Mouse (Mus musculus) stomach, embryonic 15.5 days (tissue): Measurements from ENCODE around the gene Pigz. TPM values are rescaled to one million over a fixed set of nuclear protein-coding genes. Genes with fewer than 3 reads are reported as not detected.
"Not testable (repeated sequence)": the region's sequence is repeated elsewhere in the genome, so short reads cannot be mapped to it uniquely, and the experiment has no call there.

ENCODE experiments used
- ATAC-seq: fragments of 200-750 bp; cut with Nextera tagmentation; 2 replicates; pipeline ENCODE4 v1.8.0; 2017; ENCODE audit warnings: low read depth, moderate number of reproducible peaks, moderate TSS enrichment; ENCODE audit not compliant: insufficient read depth, low FRiP score
- H3K27ac ChIP-seq: fragments of 300-500 bp; sonication (generic); 2 replicates; pipeline ENCODE4 v1.5.1; 2015; ENCODE audit warnings: mild to moderate bottlenecking, inconsistent platforms
- H3K27me3 ChIP-seq: fragments of 300-500 bp; sonication (generic); replicated peaks from 2 replicates; pipeline ENCODE4 v1.6.1; 2015; ENCODE audit warnings: inconsistent platforms
- H3K36me3 ChIP-seq: fragments of 300-500 bp; sonication (generic); 2 replicates; pipeline ENCODE4 v1.6.1; 2015; ENCODE audit warnings: inconsistent platforms
- H3K4me1 ChIP-seq: fragments of 300-500 bp; sonication (generic); 2 replicates; pipeline ENCODE4 v1.6.1; 2015; ENCODE audit warnings: inconsistent platforms
- H3K4me2 ChIP-seq: fragments of 300-500 bp; sonication (generic); 2 replicates; pipeline ENCODE4 v1.6.1; 2015; ENCODE audit warnings: mild to moderate bottlenecking, inconsistent platforms
- H3K4me3 ChIP-seq: fragments of 300-500 bp; sonication (generic); replicated peaks from 2 replicates; pipeline ENCODE4 v1.5.1; 2015; ENCODE audit warnings: inconsistent platforms
- H3K9ac ChIP-seq: fragments of 300-500 bp; sonication (generic); 2 replicates; pipeline ENCODE4 v1.6.1; 2015; ENCODE audit warnings: inconsistent platforms
- H3K9me3 ChIP-seq: fragments of 300-500 bp; sonication (generic); 2 replicates; pipeline ENCODE4 v1.6.1; 2016; ENCODE audit warnings: inconsistent platforms
- WGBS: fragments of 180-500 bp; shearing (Covaris S2); methylation state at CpG from one replicate; pipeline ENCODE4 v1.1.7; 2015; 5-methylcytosine and 5-hydroxymethylcytosine counted together
- polyA plus RNA-seq: library from polyadenylated mRNA; unstranded; fragments of >200 nt; fragmentation: Nextera tagmentation; extraction: Ambion mirVana; gene quantifications from 2 replicates; pipeline ENCODE4 v1.2.1, GENCODE M21; 2015

Pigz gene
- polyA plus RNA-seq, 1 experiment from 2014 or later, result 0.51 TPM

- no peaks in the 10 kb centered on the region for H3K9me3 ChIP-seq
- no peak overlapping the region for H3K27ac ChIP-seq
- peaks cover 30% of the 10 kb centered on the region for H3K27me3 ChIP-seq
- WGBS, result 30% methylated on average over 13 of the region's 13 CpGs
- peaks cover 20% of the 10 kb centered on the region for H3K4me1 ChIP-seq
- H3K36me3 ChIP-seq, result no peaks in the 10 kb centered on the region
- no peak overlapping the region for H3K9ac ChIP-seq
- H3K4me2 ChIP-seq, result peak overlapping the region; percentile 92
- peak overlapping the region; percentile 24; the same call in 1 of the 2 replicates for H3K4me3 ChIP-seq
- no peak for ATAC-seq
Measured at GRCm38 (mm10) chr16:31934550-31935010, 929 bp downstream of the Pigz start.

GRCm38 (mm10) chr16:31935091-31935979 lies 1.7 kb downstream of the Pigz start:
- Histone ChIP-seq H3K4me1 (peaks cover 20% of the 10 kb centered on the region), H3K9ac (no peak overlapping the region), H3K4me3 (peak overlapping the region; percentile 24), H3K27me3 (peaks cover 30% of the 10 kb centered on the region), H3K9me3 (no peaks in the 10 kb centered on the region), H3K36me3 (no peaks in the 10 kb centered on the region), H3K4me2 (peak overlapping the region; percentile 92), H3K27ac (no peak overlapping the region)
- ATAC-seq, result no peak
- 6% methylated on average over 36 of the region's 36 CpGs for WGBS

GRCm38 (mm10) chr16:31936568-31936967 lies 2.9 kb downstream of the Pigz start:
- no peaks in the 10 kb centered on the region for H3K9me3 ChIP-seq
- peaks cover 30% of the 10 kb centered on the region for H3K27me3 ChIP-seq
- H3K9ac ChIP-seq, result no peak overlapping the region
- WGBS, result 86% methylated on average over 4 of the region's 4 CpGs
- H3K4me2 ChIP-seq, result no peak overlapping the region
- H3K27ac ChIP-seq, result no peak overlapping the region
- no peaks in the 10 kb centered on the region for H3K36me3 ChIP-seq
- no peak for ATAC-seq
- no peak overlapping the region for H3K4me3 ChIP-seq
- H3K4me1 ChIP-seq, result peaks cover 20% of the 10 kb centered on the region

GRCm38 (mm10) chr16:31938856-31939255 lies 5.2 kb downstream of the Pigz start:
- H3K4me1 ChIP-seq, result peaks cover 11% of the 10 kb centered on the region
- no peak for ATAC-seq
- no peak overlapping the region for H3K4me2 ChIP-seq
- H3K27me3 ChIP-seq, result peaks cover 22% of the 10 kb centered on the region
- no peak overlapping the region for H3K4me3 ChIP-seq
- no peak overlapping the region for H3K27ac ChIP-seq
- H3K9ac ChIP-seq, result no peak overlapping the region
- no peaks in the 10 kb centered on the region for H3K9me3 ChIP-seq
- no peaks in the 10 kb centered on the region for H3K36me3 ChIP-seq
- 69% methylated on average over 6 of the region's 6 CpGs for WGBS

GRCm38 (mm10) chr16:31940586-31940985 lies 6.9 kb downstream of the Pigz start:
- WGBS, result 70% methylated on average over 2 of the region's 2 CpGs
- Histone ChIP-seq H3K27me3 (peaks cover 5% of the 10 kb centered on the region), H3K4me1 (peaks cover 6% of the 10 kb centered on the region; the same call in 1 of the 2 replicates), H3K9ac (no peak overlapping the region), H3K27ac (no peak overlapping the region), H3K4me2 (no peak overlapping the region), H3K4me3 (no peak overlapping the region), H3K36me3 (no peaks in the 10 kb centered on the region), H3K9me3 (no peaks in the 10 kb centered on the region)
- ATAC-seq, result no peak

- WGBS, result 2% methylated on average over 10 of the region's 10 CpGs
- no peak overlapping the region for H3K4me3 ChIP-seq
- no peaks in the 10 kb centered on the region for H3K36me3 ChIP-seq
- no peak overlapping the region for H3K27ac ChIP-seq
- ATAC-seq, result no peak
- no peaks in the 10 kb centered on the region for H3K27me3 ChIP-seq
- H3K9me3 ChIP-seq, result no peaks in the 10 kb centered on the region
- no peak overlapping the region for H3K4me2 ChIP-seq
- H3K4me1 ChIP-seq, result peaks cover 20% of the 10 kb centered on the region
- no peak overlapping the region for H3K9ac ChIP-seq
Measured at GRCm38 (mm10) chr16:31943980-31944379, 10.3 kb downstream of the Pigz start.

GRCm38 (mm10) chr16:31944698-31945255 lies 11.1 kb downstream of the Pigz start:
- Histone ChIP-seq H3K4me3 (no peak overlapping the region), H3K9me3 (no peaks in the 10 kb centered on the region), H3K4me1 (peaks cover 28% of the 10 kb centered on the region), H3K27ac (no peak overlapping the region), H3K27me3 (no peaks in the 10 kb centered on the region), H3K4me2 (no peak overlapping the region), H3K36me3 (no peaks in the 10 kb centered on the region), H3K9ac (no peak overlapping the region)
- no peak for ATAC-seq
- 79% methylated on average over 12 of the region's 12 CpGs for WGBS

- Histone ChIP-seq H3K27me3 (no peaks in the 10 kb centered on the region), H3K9ac (no peak overlapping the region), H3K4me3 (no peak overlapping the region), H3K27ac (no peak overlapping the region), H3K36me3 (no peaks in the 10 kb centered on the region), H3K4me1 (peaks cover 28% of the 10 kb centered on the region), H3K4me2 (no peak overlapping the region), H3K9me3 (no peaks in the 10 kb centered on the region)
- 90% methylated on average over 6 of the region's 6 CpGs for WGBS
- ATAC-seq, result no peak
Measured at GRCm38 (mm10) chr16:31945372-31945771, 11.7 kb downstream of the Pigz start.

GRCm38 (mm10) chr16:31945986-31946385 lies 12.3 kb downstream of the Pigz start:
- not testable (repeated sequence) for H3K4me2 ChIP-seq, ATAC-seq, H3K9ac ChIP-seq, H3K27me3 ChIP-seq, H3K9me3 ChIP-seq, H3K36me3 ChIP-seq, H3K4me3 ChIP-seq, H3K27ac ChIP-seq
- WGBS, result 88% methylated on average over 6 of the region's 6 CpGs
- H3K4me1 ChIP-seq, result peaks cover 28% of the 10 kb centered on the region

- ATAC-seq, result no peak
- H3K27ac ChIP-seq, result no peak overlapping the region; the same call in 1 of the 2 replicates
Measured at GRCm38 (mm10) chr16:31947333-31947732, 13.7 kb downstream of the Pigz start.

GRCm38 (mm10) chr16:31947901-31948316 lies 14.3 kb downstream of the Pigz start:
- peak overlapping the region; percentile 79 for H3K4me2 ChIP-seq
- H3K27ac ChIP-seq, result peak overlapping the region; percentile 95
- H3K27me3 ChIP-seq, result no peaks in the 10 kb centered on the region
- peak overlapping the region; percentile 94 for H3K4me3 ChIP-seq
- H3K4me1 ChIP-seq, result peaks cover 28% of the 10 kb centered on the region
- under 1% methylated on average over 38 of the region's 38 CpGs for WGBS
- H3K36me3 ChIP-seq, result peaks cover 9% of the 10 kb centered on the region
- H3K9me3 ChIP-seq, result no peaks in the 10 kb centered on the region
- peak overlapping the region; percentile 89 for H3K9ac ChIP-seq
- ATAC-seq, result peak; percentile 56

More at GRCm38 (mm10) chr16:31947333-31947732, 13.7 kb downstream of the Pigz start:
- Histone ChIP-seq H3K9ac (peak overlapping the region; percentile 89), H3K4me1 (peaks cover 28% of the 10 kb centered on the region), H3K4me3 (peak overlapping the region; percentile 94), H3K36me3 (peaks cover 9% of the 10 kb centered on the region), H3K4me2 (peak overlapping the region; percentile 79), H3K9me3 (no peaks in the 10 kb centered on the region), H3K27me3 (no peaks in the 10 kb centered on the region)
- 22% methylated on average over 8 of the region's 8 CpGs for WGBS

- ATAC-seq, result peak; percentile 91
- no peaks in the 10 kb centered on the region for H3K27me3 ChIP-seq
- under 1% methylated on average over 55 of the region's 55 CpGs for WGBS
- no peaks in the 10 kb centered on the region for H3K9me3 ChIP-seq
- H3K27ac ChIP-seq, result peak within 1 kb of the TSS; percentile 95
- H3K36me3 ChIP-seq, result peaks cover 9% of the 10 kb centered on the region
- H3K4me3 ChIP-seq, result peak within 1 kb of the TSS; percentile 94
- H3K9ac ChIP-seq, result peak within 1 kb of the TSS; percentile 89
- peaks cover 28% of the 10 kb centered on the region for H3K4me1 ChIP-seq
- H3K4me2 ChIP-seq, result peak within 1 kb of the TSS; percentile 82
Measured at GRCm38 (mm10) chr16:31948345-31948774, 14.7 kb downstream of the Pigz start, which contains the start of the genes 0610012G03Rik and Ncbp2. TSS of gene 0610012G03Rik (minus strand) at chr16:31948494. TSS of gene Ncbp2 (plus strand) at chr16:31948513.
